20 mouse cellular contexts compared by ENCODE assay signal in the genomic region with DNA sequence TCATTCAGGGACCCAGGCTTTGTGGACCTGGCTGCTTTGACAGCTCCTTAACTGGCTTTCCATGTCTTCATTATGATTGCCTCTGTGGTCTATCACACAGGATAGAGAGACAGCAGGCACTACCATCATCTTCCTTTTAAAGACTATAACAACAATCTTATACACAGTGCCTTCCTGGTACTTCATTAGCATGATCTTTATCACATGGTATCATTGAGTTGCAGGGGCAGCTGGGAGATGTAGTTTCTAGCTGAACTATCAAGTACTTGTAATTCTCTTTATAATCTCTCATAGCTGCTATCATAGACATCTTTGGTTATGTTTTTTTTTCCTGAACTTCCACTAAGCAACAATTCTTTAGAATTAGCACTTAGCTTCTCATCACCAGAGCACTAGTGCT.
DNase-seq lines count a peak whose midpoint lies in the region; ATAC-seq and TF ChIP-seq lines count a peak whose summit lies in the region.
"Had no signal": no experiment of that assay in that cellular context is flagged by ENCODE, and none has a peak within 500 bp of the region (broad histone marks: within the 10 kb centered on the region; RNA-seq: fewer than 3 reads in every experiment).

No protein-coding gene starts in this region.

- no peak for TF ChIP-seq CTCF in forebrain, postnatal 0 days (IDR thresholded peaks at IDR 0.05; ENCODE audit: low read depth)

- H3K9ac ChIP-seq in forebrain, postnatal 0 days, result no peak overlapping the region
- H3K9ac ChIP-seq in forebrain, embryonic 11.5 days (ENCODE audit: low read length), result no peak overlapping the region
- no peak overlapping the region for H3K9ac ChIP-seq in hindbrain, embryonic 16.5 days (ENCODE audit: low read depth, low read length)
- H3K9ac ChIP-seq in kidney, embryonic 15.5 days, result no peak overlapping the region
- H3K9ac ChIP-seq: forebrain, embryonic 12.5 days; heart, embryonic 15.5 days; limb, embryonic 15.5 days; liver, postnatal 0 days; midbrain, embryonic 12.5 days had no signal

- no peaks in the 10 kb centered on the region for H3K27me3 ChIP-seq in forebrain, postnatal 0 days (ENCODE audit: insufficient read depth, low read length)
- peaks cover 2% of the 10 kb centered on the region; the same call in 1 of the 2 replicates for H3K27me3 ChIP-seq in forebrain, embryonic 11.5 days (ENCODE audit: control insufficient read depth, insufficient read depth, low read length)
- H3K27me3 ChIP-seq in hindbrain, embryonic 16.5 days (replicated peaks; ENCODE audit: control insufficient read depth, insufficient read depth, low read length), result no peaks in the 10 kb centered on the region
- no peaks in the 10 kb centered on the region for H3K27me3 ChIP-seq in kidney, embryonic 15.5 days
- H3K27me3 ChIP-seq: heart, embryonic 15.5 days; limb, embryonic 15.5 days had no signal

- no peaks in the 10 kb centered on the region for H3K9me3 ChIP-seq in forebrain, postnatal 0 days (ENCODE audit: low read length)
- no peaks in the 10 kb centered on the region for H3K9me3 ChIP-seq in forebrain, embryonic 11.5 days (ENCODE audit: control insufficient read depth, low read length)
- no peaks in the 10 kb centered on the region for H3K9me3 ChIP-seq in hindbrain, embryonic 16.5 days (ENCODE audit: control insufficient read depth, low read length)
- H3K9me3 ChIP-seq in kidney, embryonic 15.5 days (replicated peaks), result no peaks in the 10 kb centered on the region
- H3K9me3 ChIP-seq: forebrain, embryonic 12.5 days; heart, embryonic 15.5 days; limb, embryonic 15.5 days; midbrain, embryonic 12.5 days had no signal

- peak; percentile 74; the same call in 1 of the 2 replicates for ATAC-seq in forebrain, postnatal 0 days
- ATAC-seq in forebrain, embryonic 11.5 days (replicated peaks; ENCODE audit: low FRiP score), result no peak
- ATAC-seq in hindbrain, embryonic 16.5 days, result 0 out of 2 replicates have a peak, but pooled peaks have one; percentile 37
- no peak for ATAC-seq in kidney, embryonic 15.5 days (replicated peaks; ENCODE audit: low FRiP score)
- ATAC-seq: liver, postnatal 0 days had no signal

- no peak overlapping the region for H3K4me3 ChIP-seq in forebrain, postnatal 0 days (ENCODE audit: low read depth, low read length)
- no peak overlapping the region for H3K4me3 ChIP-seq in forebrain, embryonic 11.5 days (ENCODE audit: low read depth, low read length)
- no peak overlapping the region for H3K4me3 ChIP-seq in hindbrain, embryonic 16.5 days (ENCODE audit: low read length)
- no peak overlapping the region for H3K4me3 ChIP-seq in kidney, embryonic 15.5 days (replicated peaks)
- H3K4me3 ChIP-seq: forebrain, embryonic 12.5 days; gastrocnemius, adult 2 months; heart, embryonic 15.5 days; limb, embryonic 15.5 days; midbrain, embryonic 12.5 days had no signal

- peak; percentile 24 for DNase-seq in forebrain, postnatal 0 days
- DNase-seq in forebrain, embryonic 11.5 days (ENCODE audit: low spot score), result no peak
- DNase-seq in brain, adult 2 months (ENCODE audit: low read depth, low spot score), result peak; percentile 7
- DNase-seq in retina, embryonic 14.5 days (ENCODE audit: low spot score), result peak; percentile 26
- DNase-seq in left cerebral cortex, postnatal 4 days, result no peak
- DNase-seq: adrenal gland, postnatal 25 days; cerebellum, adult 9-11 months; gastrocnemius, adult 2 months; heart, adult 18-20 months; kidney, adult 11 months; kidney, postnatal 36 days; liver, postnatal 0 days; lung, postnatal 36 days; thymus, postnatal 36 days had no signal

- H3K4me2 ChIP-seq in forebrain, postnatal 0 days (ENCODE audit: low read depth), result no peak overlapping the region
- H3K4me2 ChIP-seq in forebrain, embryonic 11.5 days (ENCODE audit: low read depth, low read length, severe bottlenecking), result no peak overlapping the region
- H3K4me2 ChIP-seq in hindbrain, embryonic 16.5 days (ENCODE audit: low read length), result no peak overlapping the region
- H3K4me2 ChIP-seq in kidney, embryonic 15.5 days, result no peak overlapping the region
- H3K4me2 ChIP-seq: heart, embryonic 15.5 days; limb, embryonic 15.5 days had no signal

- no peak overlapping the region for H3K27ac ChIP-seq in forebrain, postnatal 0 days (ENCODE audit: low read depth, low read length)
- H3K27ac ChIP-seq in forebrain, embryonic 11.5 days (ENCODE audit: low read depth, low read length), result no peak overlapping the region
- no peak overlapping the region for H3K27ac ChIP-seq in hindbrain, embryonic 16.5 days (ENCODE audit: low read depth, low read length)
- no peak overlapping the region for H3K27ac ChIP-seq in kidney, embryonic 15.5 days
- H3K27ac ChIP-seq: forebrain, embryonic 12.5 days; gastrocnemius, adult 2 months; heart, embryonic 15.5 days; limb, embryonic 15.5 days had no signal

- no peaks in the 10 kb centered on the region for H3K36me3 ChIP-seq in forebrain, postnatal 0 days (ENCODE audit: insufficient read depth)
- no peaks in the 10 kb centered on the region for H3K36me3 ChIP-seq in forebrain, embryonic 11.5 days (ENCODE audit: control insufficient read depth, insufficient read depth, low read length)
- H3K36me3 ChIP-seq in hindbrain, embryonic 16.5 days (ENCODE audit: control insufficient read depth, insufficient read depth, low read length), result no peaks in the 10 kb centered on the region
- H3K36me3 ChIP-seq in kidney, embryonic 15.5 days, result no peaks in the 10 kb centered on the region
- H3K36me3 ChIP-seq: forebrain, embryonic 12.5 days; heart, embryonic 15.5 days; limb, embryonic 15.5 days; midbrain, embryonic 12.5 days had no signal

- intact Hi-C loops in left cerebral cortex, postnatal 4 days (cut with DNase I), result no loop called here

- H3K4me1 ChIP-seq in forebrain, postnatal 0 days (ENCODE audit: insufficient read depth), result no peaks in the 10 kb centered on the region
- H3K4me1 ChIP-seq in forebrain, embryonic 11.5 days (replicated peaks; ENCODE audit: control insufficient read depth, insufficient read depth, low read length), result 0 out of 2 replicates have a peak, but pooled peaks cover 4% of the 10 kb centered on the region
- peaks cover 2% of the 10 kb centered on the region; the same call in 1 of the 2 replicates for H3K4me1 ChIP-seq in hindbrain, embryonic 16.5 days (ENCODE audit: control insufficient read depth, insufficient read depth, low read depth, low read length)
- no peaks in the 10 kb centered on the region for H3K4me1 ChIP-seq in kidney, embryonic 15.5 days
- H3K4me1 ChIP-seq: heart, embryonic 15.5 days; limb, embryonic 15.5 days had no signal

Comparison
In these comparisons a context has a peak if more than half of its experiments do, and no peak if none do; other contexts are left out.
1. ATAC-seq: peak in forebrain, postnatal 0 days (single experiment) and hindbrain, embryonic 16.5 days (single experiment); none in forebrain, embryonic 11.5 days (single experiment) and kidney, embryonic 15.5 days (single experiment).
2. DNase-seq: peak in forebrain, postnatal 0 days (single experiment), brain, adult 2 months (single experiment) and retina, embryonic 14.5 days (single experiment); none in forebrain, embryonic 11.5 days (single experiment) and left cerebral cortex, postnatal 4 days (single experiment).